Mouse (Mus musculus) limb, embryonic 13.5 days (tissue): Measurements from ENCODE around the gene Vmn1r197. TPM values are rescaled to one million over a fixed set of nuclear protein-coding genes. Genes with fewer than 3 reads are reported as not detected.
"Not testable (repeated sequence)": the region's sequence is repeated elsewhere in the genome, so short reads cannot be mapped to it uniquely, and the experiment has no call there.

Source experiments
- ATAC-seq: fragments of 200-750 bp; cut with Nextera tagmentation; 2 replicates; pipeline ENCODE4 v1.8.0; 2017; ENCODE audit warnings: low read depth, moderate number of reproducible peaks, moderate TSS enrichment; ENCODE audit not compliant: low FRiP score
- H3K27ac ChIP-seq: fragments of 300-500 bp; sonication (generic); 2 replicates; pipeline ENCODE4 v1.5.1; 2015; ENCODE audit warnings: inconsistent platforms, mild to moderate bottlenecking, moderate library complexity
- H3K27me3 ChIP-seq: fragments of 300-500 bp; sonication (generic); 2 replicates; pipeline ENCODE4 v1.6.1; 2015; ENCODE audit warnings: mild to moderate bottlenecking, inconsistent platforms
- H3K36me3 ChIP-seq: fragments of 300-500 bp; sonication (generic); 2 replicates; pipeline ENCODE4 v1.6.1; 2015; ENCODE audit warnings: inconsistent platforms, mild to moderate bottlenecking, moderate library complexity
- H3K4me1 ChIP-seq: fragments of 300-500 bp; sonication (generic); 2 replicates; pipeline ENCODE4 v1.6.1; 2015; ENCODE audit warnings: inconsistent platforms
- H3K4me2 ChIP-seq: fragments of 300-500 bp; sonication (generic); replicated peaks from 2 replicates; pipeline ENCODE4 v1.6.1; 2015; ENCODE audit warnings: inconsistent platforms, mild to moderate bottlenecking, moderate library complexity
- H3K4me3 ChIP-seq: fragments of 300-500 bp; sonication (generic); 2 replicates; pipeline ENCODE4 v1.5.1; 2015; ENCODE audit warnings: moderate library complexity, mild to moderate bottlenecking, inconsistent platforms
- H3K9ac ChIP-seq: fragments of 300-500 bp; sonication (generic); 2 replicates; pipeline ENCODE4 v1.6.1; 2015; ENCODE audit warnings: mild to moderate bottlenecking, inconsistent platforms
- H3K9me3 ChIP-seq: fragments of 300-500 bp; sonication (generic); 2 replicates; pipeline ENCODE4 v1.6.1; 2016; ENCODE audit warnings: inconsistent platforms
- WGBS: fragments of 180-500 bp; shearing (Covaris S2); methylation state at CpG from one replicate; pipeline ENCODE4 v1.1.7; 2015; 5-methylcytosine and 5-hydroxymethylcytosine counted together
- polyA plus RNA-seq: library from polyadenylated mRNA; unstranded; fragments of >200 nt; fragmentation: Nextera tagmentation; extraction: Ambion mirVana; gene quantifications from 2 replicates; pipeline ENCODE4 v1.2.1, GENCODE M21; 2015

Vmn1r197 gene
- not detected in 2 replicates for polyA plus RNA-seq

DNA sequence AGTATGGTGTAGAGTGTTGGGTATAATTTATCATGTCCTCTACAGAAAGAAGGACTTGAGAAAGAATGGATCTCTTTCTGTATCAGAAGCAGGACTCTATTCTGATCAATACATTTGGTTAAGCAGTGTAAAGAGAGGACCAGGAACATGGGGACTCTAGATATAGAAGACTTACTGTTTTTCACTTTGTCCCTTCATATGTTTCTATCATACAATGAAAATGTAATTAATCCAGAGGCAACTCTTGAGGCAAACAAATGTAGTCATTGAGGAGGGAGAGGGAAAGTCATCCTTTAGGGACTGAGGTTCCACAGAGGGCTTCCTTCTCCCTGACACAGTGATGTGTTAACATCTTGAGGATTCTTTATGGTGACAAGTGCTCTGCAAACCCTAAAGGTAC, at the start of gene Vmn1r197:
Vmn1r197 (plus strand) TSS at position 301 of the 400 bp plus-strand sequence.
- Histone ChIP-seq H3K4me2 (no peak within 1 kb of the TSS), H3K4me3 (no peak within 1 kb of the TSS), H3K27ac (no peak within 1 kb of the TSS), H3K36me3 (no peaks in the 10 kb centered on the region), H3K4me1 (no peaks in the 10 kb centered on the region), H3K9ac (no peak within 1 kb of the TSS), H3K27me3 (no peaks in the 10 kb centered on the region), H3K9me3 (no peaks in the 10 kb centered on the region)
- ATAC-seq, result no peak

DNA sequence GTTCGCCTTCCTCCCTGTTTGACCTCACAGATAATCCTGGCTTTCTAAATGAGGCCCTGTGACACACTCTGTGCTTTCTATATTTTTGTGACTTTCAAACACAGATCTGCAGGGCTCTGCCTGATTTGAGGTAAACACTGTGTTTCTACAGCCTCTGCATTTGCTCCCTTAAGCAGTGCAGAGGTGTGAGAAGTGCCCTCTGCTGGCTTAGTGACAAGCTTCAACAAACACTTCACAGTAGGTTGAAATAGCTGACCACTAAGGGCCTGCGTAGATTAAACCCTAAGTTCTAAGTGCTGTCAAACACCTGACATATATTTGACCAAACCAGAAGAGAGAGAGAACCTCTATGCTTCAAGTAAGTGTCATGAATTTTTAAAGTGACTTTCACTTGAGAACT, 39.8 kb upstream of the Vmn1r197 start:
- Histone ChIP-seq H3K4me2 (no peak overlapping the region), H3K9me3 (no peaks in the 10 kb centered on the region), H3K9ac (no peak overlapping the region), H3K4me3 (no peak overlapping the region), H3K27me3 (no peaks in the 10 kb centered on the region), H3K36me3 (no peaks in the 10 kb centered on the region), H3K4me1 (no peaks in the 10 kb centered on the region), H3K27ac (no peak overlapping the region)
- 66% methylated on average over 2 of the region's 2 CpGs for WGBS
- ATAC-seq, result no peak

GRCm38 (mm10) chr13:22289620-22290019, 34.8 kb upstream of the Vmn1r197 start, which contains the start of gene Vmn1r196:
Gene Vmn1r196 (plus strand): TSS chr13:22289920.
- Histone ChIP-seq H3K9me3 (no peaks in the 10 kb centered on the region), H3K27me3 (no peaks in the 10 kb centered on the region), H3K4me1 (no peaks in the 10 kb centered on the region), H3K36me3 (no peaks in the 10 kb centered on the region), H3K4me3 (no peak within 1 kb of the TSS), H3K4me2 (no peak within 1 kb of the TSS), H3K27ac (no peak within 1 kb of the TSS), H3K9ac (no peak within 1 kb of the TSS)
- ATAC-seq, result no peak
- 60% methylated on average over 2 of the region's 2 CpGs for WGBS

GRCm38 (mm10) chr13:22308075-22308474, 16.3 kb upstream of the Vmn1r197 start:
- H3K27ac ChIP-seq, H3K9me3 ChIP-seq, H3K4me2 ChIP-seq, H3K27me3 ChIP-seq, H3K4me3 ChIP-seq, H3K9ac ChIP-seq, ATAC-seq, H3K36me3 ChIP-seq, H3K4me1 ChIP-seq: not testable (repeated sequence)
- WGBS, result 86% methylated on average over 5 of the region's 5 CpGs

DNA sequence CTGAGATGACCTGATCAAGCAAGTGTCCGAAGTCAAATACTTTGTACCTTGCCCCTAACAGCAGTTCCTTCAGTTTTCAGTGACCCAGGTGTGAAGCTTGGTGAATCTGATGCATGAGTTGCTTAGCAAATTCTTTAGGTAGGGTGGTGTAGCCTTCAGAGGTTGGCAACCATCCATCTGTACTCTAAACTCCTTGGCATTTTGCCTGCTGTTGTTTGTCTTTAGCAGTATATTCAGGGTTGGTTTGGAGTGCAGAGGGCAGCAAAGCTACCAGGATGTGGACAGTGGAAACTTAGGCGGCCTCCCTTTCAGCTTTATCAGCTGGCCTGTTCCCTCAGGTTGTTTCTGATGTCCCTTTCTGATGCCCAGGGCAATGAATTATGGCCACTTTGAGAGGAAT, 9.0 kb upstream of the Vmn1r197 start:
- Histone ChIP-seq H3K9me3 (no peaks in the 10 kb centered on the region), H3K27ac (no peak overlapping the region), H3K36me3 (no peaks in the 10 kb centered on the region), H3K4me2 (no peak overlapping the region), H3K4me3 (no peak overlapping the region), H3K4me1 (no peaks in the 10 kb centered on the region), H3K9ac (no peak overlapping the region), H3K27me3 (no peaks in the 10 kb centered on the region)
- no peak for ATAC-seq
- 81% methylated on average over 2 of the region's 2 CpGs for WGBS

- no peaks in the 10 kb centered on the region for H3K27me3 ChIP-seq
- H3K4me3 ChIP-seq, result no peak overlapping the region
- no peaks in the 10 kb centered on the region for H3K4me1 ChIP-seq
- 82% methylated on average over 2 of the region's 2 CpGs for WGBS
- no peaks in the 10 kb centered on the region for H3K36me3 ChIP-seq
- no peak overlapping the region for H3K27ac ChIP-seq
- ATAC-seq, result no peak
- no peaks in the 10 kb centered on the region for H3K9me3 ChIP-seq
- H3K9ac ChIP-seq, result no peak overlapping the region
- no peak overlapping the region for H3K4me2 ChIP-seq
Observed at GRCm38 (mm10) chr13:22317366-22317765, 7.0 kb upstream of the Vmn1r197 start.

- Histone ChIP-seq H3K4me1 (no peaks in the 10 kb centered on the region), H3K4me2 (no peak overlapping the region), H3K4me3 (no peak overlapping the region), H3K27me3 (no peaks in the 10 kb centered on the region), H3K9ac (no peak overlapping the region), H3K9me3 (no peaks in the 10 kb centered on the region), H3K27ac (no peak overlapping the region), H3K36me3 (no peaks in the 10 kb centered on the region)
- no peak for ATAC-seq
Observed at GRCm38 (mm10) chr13:22320091-22320490, 4.3 kb upstream of the Vmn1r197 start.

DNA sequence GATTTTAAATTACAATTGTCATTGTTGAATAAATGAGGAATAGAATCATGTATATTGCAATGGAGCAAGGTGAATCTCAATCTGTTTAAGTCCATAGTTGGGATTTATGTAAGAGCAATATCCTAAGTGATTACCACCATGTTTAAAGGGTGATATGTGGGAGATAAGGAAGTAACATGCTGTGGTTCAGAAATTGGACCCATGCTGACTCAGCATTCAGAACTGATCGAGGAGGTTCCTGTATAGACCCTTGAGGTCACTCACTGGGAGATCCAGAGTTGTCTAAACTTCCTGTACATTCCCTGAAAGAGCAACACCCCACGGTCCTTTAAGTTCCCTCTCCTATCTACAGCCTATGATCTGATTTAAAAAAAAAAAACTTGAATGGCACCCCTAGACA, 8.9 kb downstream of the Vmn1r197 start:
- Histone ChIP-seq H3K4me1 (no peaks in the 10 kb centered on the region), H3K9me3 (no peaks in the 10 kb centered on the region), H3K4me3 (no peak overlapping the region), H3K36me3 (no peaks in the 10 kb centered on the region), H3K27ac (no peak overlapping the region), H3K4me2 (no peak overlapping the region), H3K27me3 (no peaks in the 10 kb centered on the region), H3K9ac (no peak overlapping the region)
- no peak for ATAC-seq
- WGBS, result 78% methylated on average over 2 of the region's 2 CpGs

DNA sequence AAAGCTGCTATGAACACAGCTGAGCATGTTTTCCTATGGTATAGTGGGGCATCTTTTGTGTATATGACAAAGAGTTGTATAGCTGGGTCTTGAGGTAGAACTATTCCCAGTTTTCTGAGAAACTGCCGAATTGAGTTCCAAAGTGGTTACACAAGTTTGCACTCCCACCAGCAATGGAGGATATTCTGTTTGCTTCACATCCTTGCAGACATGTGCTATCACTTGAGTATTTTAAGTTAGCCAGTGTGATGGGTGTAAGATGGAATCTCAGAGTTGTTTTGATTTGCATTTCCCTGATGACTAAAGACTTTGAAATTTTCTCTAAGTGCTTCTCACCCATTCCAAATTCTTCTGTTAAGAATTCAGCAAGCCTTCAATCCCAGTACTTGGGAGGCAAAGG, 11.2 kb downstream of the Vmn1r197 start:
- Histone ChIP-seq H3K4me1 (no peaks in the 10 kb centered on the region), H3K9me3 (no peaks in the 10 kb centered on the region), H3K36me3 (no peaks in the 10 kb centered on the region), H3K4me2 (no peak overlapping the region), H3K9ac (no peak overlapping the region), H3K27ac (no peak overlapping the region), H3K27me3 (no peaks in the 10 kb centered on the region), H3K4me3 (no peak overlapping the region)
- 98% methylated on average over 1 of the region's 1 CpGs for WGBS
- no peak for ATAC-seq

DNA sequence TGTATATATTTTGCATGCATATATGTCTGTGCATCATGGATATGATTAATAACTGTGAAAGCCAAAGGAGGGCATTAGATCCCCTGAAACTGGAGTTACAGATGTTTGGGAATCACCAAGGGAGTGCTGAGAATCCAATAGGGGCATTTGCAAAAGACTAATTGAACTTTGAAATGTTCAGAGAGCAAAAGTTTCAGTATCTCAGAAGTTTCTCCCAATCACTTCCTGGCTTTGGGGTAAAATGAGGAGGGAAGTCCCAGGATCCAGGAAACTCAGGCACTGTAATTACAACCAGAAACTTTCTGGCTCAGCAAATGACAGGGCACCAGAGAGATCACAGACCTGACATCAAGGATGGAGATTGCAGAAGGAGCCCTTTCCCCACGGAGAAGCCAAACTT, 25.7 kb downstream of the Vmn1r197 start, which contains the start of gene Vmn1r198:
Vmn1r198 (plus strand) TSS at position 301 of the 400 bp plus-strand sequence.
- H3K36me3 ChIP-seq, result no peaks in the 10 kb centered on the region
- H3K4me2 ChIP-seq, result no peak within 1 kb of the TSS
- H3K4me1 ChIP-seq, result no peaks in the 10 kb centered on the region
- no peak within 1 kb of the TSS for H3K9ac ChIP-seq
- no peak for ATAC-seq
- no peaks in the 10 kb centered on the region for H3K27me3 ChIP-seq
- no peak within 1 kb of the TSS for H3K27ac ChIP-seq
- H3K4me3 ChIP-seq, result no peak within 1 kb of the TSS
- H3K9me3 ChIP-seq, result no peaks in the 10 kb centered on the region
- 5% methylated on average over 1 of the region's 1 CpGs for WGBS

- no peaks in the 10 kb centered on the region for H3K36me3 ChIP-seq
- H3K9ac ChIP-seq, result no peak overlapping the region
- no peak for ATAC-seq
- H3K9me3 ChIP-seq, result no peaks in the 10 kb centered on the region
- 82% methylated on average over 1 of the region's 1 CpGs for WGBS
- no peak overlapping the region for H3K4me2 ChIP-seq
- H3K4me1 ChIP-seq, result no peaks in the 10 kb centered on the region
- H3K4me3 ChIP-seq, result no peak overlapping the region
- H3K27ac ChIP-seq, result no peak overlapping the region
- no peaks in the 10 kb centered on the region for H3K27me3 ChIP-seq
Observed at GRCm38 (mm10) chr13:22350813-22351212, 26.4 kb downstream of the Vmn1r197 start.

DNA sequence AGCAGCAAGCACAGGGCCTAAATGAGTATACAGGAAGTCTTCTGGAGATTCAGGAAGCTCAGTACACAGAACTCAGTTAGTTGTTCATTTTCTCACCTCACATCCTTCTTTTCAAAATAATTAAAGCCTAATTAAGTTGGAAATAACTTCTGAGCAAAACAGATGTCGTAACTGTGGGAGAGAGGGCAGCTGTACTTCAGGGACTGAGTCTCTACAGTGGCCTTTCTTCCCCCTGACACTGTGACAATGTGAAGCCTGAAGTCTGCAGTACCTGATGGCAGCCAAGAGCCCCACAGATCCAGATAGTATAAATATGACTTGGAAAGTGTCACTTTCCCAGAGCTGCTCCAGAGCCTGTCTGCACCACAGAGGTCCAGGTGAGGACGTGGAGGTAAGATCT, 55.1 kb downstream of the Vmn1r197 start, which contains the start of gene Vmn1r199:
Vmn1r199 (plus strand) TSS at position 301 of the 400 bp plus-strand sequence.
- no peak within 1 kb of the TSS for H3K4me3 ChIP-seq
- no peak within 1 kb of the TSS for H3K9ac ChIP-seq
- H3K4me2 ChIP-seq, result no peak within 1 kb of the TSS
- no peak for ATAC-seq
- H3K9me3 ChIP-seq, result no peaks in the 10 kb centered on the region
- H3K27ac ChIP-seq, result no peak within 1 kb of the TSS
- 51% methylated on average over 2 of the region's 2 CpGs for WGBS
- H3K36me3 ChIP-seq, result no peaks in the 10 kb centered on the region
- no peaks in the 10 kb centered on the region for H3K4me1 ChIP-seq
- H3K27me3 ChIP-seq, result no peaks in the 10 kb centered on the region

GRCm38 (mm10) chr13:22381128-22381527, 56.7 kb downstream of the Vmn1r197 start:
- H3K27me3 ChIP-seq, H3K4me2 ChIP-seq, H3K9me3 ChIP-seq, H3K9ac ChIP-seq, H3K36me3 ChIP-seq, H3K4me3 ChIP-seq, H3K27ac ChIP-seq, ATAC-seq, H3K4me1 ChIP-seq: not testable (repeated sequence)
- WGBS, result 60% methylated on average over 3 of the region's 3 CpGs
